Mouse (Mus musculus): ENCODE results near the gene Nsmce4a. TPM values are rescaled to one million over a fixed set of nuclear protein-coding genes. Genes with fewer than 3 reads are reported as not detected.
"Not testable (repeated sequence)": the region's sequence is repeated elsewhere in the genome, so short reads cannot be mapped to it uniquely, and the experiment has no call there.

Nsmce4a gene
- total RNA-seq (2021), result 10 to 100 TPM; 39.3 to 44.3 TPM
- long read RNA-seq, experiment 1, transcript Nsmce4a-202 (11 exons, 1,435 nt), result major isoform, 24 of 30 reads
- long read RNA-seq, experiment 1, partial matches to known transcripts, result 2 of 30 reads
- long read RNA-seq, experiment 1, other reads (novel, unspliced or antisense), result 4 of 30 reads
- long read RNA-seq, experiment 2, transcript Nsmce4a-202 (11 exons, 1,435 nt), result major isoform, 13 of 24 reads
- long read RNA-seq, experiment 2, partial matches to known transcripts, result 3 of 24 reads
- long read RNA-seq, experiment 2, other reads (novel, unspliced or antisense), result 8 of 24 reads

GRCm38 (mm10) chr7:130572821-130573220, at the start of gene Nsmce4a:
TSS of gene Nsmce4a (minus strand) at chr7:130573118.
- no peak for DNase-seq

- DNase-seq, result no peak
Observed at GRCm38 (mm10) chr7:130622359-130622758, 49.4 kb upstream of the Nsmce4a start.

- peak; percentile 50 to 62 for DNase-seq
Observed at GRCm38 (mm10) chr7:130621953-130622352, 49.0 kb upstream of the Nsmce4a start.

DNA sequence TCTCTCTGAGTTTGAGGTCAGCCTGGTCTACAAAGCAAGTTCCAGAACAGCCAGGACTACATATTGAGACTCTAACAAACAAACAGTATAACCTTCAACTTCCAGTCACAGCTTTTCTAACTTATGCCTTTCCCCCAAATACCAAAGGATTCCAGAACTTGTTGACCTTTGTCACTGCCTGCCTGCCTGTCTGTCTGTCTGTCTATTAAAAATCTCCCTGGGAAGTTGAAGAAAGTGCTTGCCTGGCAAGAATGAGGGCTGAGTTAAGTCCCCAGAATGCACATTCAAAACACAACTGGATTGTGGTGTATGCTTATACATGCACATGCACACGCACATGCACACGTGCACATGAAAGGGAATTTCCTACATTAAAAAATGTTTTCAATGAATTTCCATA, 48.1 kb upstream of the Nsmce4a start:
- DNase-seq, result no peak

- DNase-seq, result no peak
Observed at GRCm38 (mm10) chr7:130617591-130617990, 44.7 kb upstream of the Nsmce4a start.

GRCm38 (mm10) chr7:130613973-130614372, 41.1 kb upstream of the Nsmce4a start:
- DNase-seq, result no peak

- no peak for DNase-seq
Observed at GRCm38 (mm10) chr7:130606958-130607357, 34.0 kb upstream of the Nsmce4a start.

GRCm38 (mm10) chr7:130605111-130605510, 32.2 kb upstream of the Nsmce4a start:
- DNase-seq, result peak in 1 of 2 experiments; percentile 57

- DNase-seq, result no peak
Observed at GRCm38 (mm10) chr7:130604390-130604789, 31.5 kb upstream of the Nsmce4a start.

DNA sequence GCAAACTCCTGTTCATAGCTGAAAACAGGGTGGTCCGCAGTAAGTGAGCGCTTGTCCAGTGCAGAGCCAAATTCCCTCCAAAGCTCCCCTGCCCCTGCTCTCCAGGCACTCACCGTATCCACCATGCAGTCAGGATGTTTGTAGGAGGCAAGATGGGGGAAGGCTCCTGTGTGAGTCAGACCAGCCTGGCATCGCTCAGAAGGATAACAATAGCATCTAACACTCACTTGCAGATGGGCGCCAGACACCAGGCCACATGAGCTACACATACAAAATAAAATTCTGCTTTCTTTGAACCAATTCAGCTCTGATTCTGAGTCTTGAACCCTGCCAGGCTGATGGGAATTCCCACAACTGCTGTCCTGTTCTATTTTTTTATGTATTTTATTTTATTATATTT, 30.6 kb upstream of the Nsmce4a start:
- DNase-seq, result no peak

DNA sequence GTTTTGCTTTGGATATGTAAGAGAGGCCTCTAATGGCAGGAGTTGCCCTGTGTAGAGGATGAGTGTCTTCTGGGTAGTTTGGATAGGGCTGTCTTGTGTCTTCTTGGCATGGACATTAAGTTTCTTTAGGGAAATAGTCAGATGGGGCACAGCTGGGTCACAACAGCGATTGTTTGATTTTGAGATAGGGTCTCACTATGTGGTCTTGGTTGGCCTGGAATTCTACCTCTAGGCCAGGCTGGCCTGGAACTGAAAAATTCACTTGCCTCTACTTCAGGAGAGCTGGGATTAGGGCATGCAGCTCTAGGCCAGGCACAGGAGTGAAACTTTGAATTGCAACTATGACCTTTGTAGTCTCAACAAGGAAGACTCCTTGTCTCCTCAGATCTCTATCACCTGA, 29.9 kb upstream of the Nsmce4a start:
- DNase-seq, result no peak

DNA sequence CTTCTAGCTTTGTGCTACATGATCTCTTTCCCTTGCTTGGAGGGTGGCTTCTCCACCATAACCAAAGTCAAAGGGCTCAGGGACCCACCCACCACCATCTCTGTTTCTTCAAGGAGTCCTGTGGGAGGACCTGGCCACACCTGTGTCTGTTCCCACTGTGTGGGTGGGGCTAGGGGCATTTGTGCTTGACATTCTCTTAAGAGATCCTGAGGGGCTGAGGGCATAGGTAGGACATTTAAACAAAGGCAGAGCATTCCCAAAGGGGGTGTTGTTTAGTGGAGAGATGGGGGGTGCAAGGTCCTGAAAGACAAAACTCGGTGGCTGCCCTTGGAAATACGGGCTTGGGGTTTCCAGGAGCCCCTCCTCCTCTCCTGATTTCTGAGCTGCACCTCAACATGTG, 27.6 kb upstream of the Nsmce4a start:
- no peak for DNase-seq

DNA sequence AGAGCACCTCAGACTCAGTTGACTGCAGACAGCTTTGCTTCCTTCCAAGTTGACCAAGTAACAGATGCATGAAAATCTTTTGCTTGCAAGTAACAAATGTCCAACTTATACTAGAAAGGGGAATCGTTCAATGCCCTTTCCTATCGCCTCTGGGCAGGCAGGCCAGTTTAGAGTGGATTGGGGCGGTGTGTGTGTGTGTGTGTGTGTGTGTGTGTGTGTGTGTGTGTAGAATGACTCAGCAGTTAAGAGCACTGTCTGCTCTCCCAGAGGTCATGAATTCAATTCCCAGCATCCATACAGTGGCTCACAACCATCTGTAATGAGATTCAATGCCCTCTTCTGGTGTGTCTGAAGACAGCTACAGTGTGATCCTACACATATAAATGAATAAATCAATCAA, 27.2 kb upstream of the Nsmce4a start:
- DNase-seq, result no peak

DNA sequence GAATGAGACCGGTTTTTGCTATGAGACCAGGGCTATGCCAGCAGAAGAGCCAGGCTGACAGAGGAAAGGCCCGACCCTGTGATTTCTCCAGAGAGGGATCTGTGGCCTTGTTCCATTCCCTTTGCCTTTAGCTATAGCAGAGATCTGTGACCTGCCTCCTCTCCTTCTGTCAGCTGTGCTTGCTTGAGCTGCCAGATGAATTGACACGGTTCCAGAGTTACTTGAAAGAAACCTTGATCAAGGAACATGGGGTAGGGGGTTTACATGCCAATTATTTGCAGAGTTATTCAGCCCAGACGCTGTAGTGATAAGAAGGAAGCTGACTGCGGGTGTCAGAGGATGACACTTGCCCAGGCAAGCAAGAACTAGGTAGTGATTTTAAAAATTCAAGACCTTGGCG, 24.6 kb upstream of the Nsmce4a start:
- DNase-seq, result no peak

DNA sequence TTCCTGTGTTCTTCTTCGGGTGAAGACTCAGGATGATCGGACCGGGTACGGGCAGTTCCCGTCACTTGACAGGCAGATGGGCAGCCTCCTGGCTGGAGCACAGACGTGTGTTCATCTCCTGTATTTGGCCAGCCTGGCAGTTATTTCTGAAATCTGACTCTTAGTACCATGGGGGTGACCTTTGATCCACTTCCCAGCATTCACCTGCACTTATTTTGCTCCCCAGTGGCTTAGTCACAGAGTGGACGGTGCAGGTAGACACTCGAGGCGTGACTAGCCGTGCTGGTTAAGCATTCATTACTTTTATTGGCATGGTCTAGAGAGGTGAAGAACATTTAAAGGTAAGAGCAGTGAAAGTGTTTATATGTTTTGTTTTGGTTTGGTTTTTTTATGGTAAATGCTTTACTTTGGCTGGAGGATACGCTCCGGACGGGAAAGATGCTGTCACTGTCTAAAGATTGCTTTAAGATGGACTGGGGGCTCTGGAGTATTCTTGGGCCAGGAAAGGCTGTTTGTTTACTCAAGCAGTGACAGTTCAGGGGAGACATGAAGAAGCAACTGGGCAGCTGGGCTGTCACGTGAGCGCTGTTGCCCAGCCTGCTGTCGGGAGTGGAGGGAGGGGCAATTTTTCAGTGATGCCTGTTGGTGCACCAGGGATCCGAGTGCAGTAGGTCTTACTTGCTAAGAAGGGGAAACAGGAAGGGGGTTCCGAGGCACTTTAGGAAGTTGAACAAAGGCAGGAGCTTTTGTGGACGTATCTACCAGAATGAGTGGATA, 23.3 kb upstream of the Nsmce4a start:
- DNase-seq, result peak in 1 of 2 experiments; percentile 55

DNA sequence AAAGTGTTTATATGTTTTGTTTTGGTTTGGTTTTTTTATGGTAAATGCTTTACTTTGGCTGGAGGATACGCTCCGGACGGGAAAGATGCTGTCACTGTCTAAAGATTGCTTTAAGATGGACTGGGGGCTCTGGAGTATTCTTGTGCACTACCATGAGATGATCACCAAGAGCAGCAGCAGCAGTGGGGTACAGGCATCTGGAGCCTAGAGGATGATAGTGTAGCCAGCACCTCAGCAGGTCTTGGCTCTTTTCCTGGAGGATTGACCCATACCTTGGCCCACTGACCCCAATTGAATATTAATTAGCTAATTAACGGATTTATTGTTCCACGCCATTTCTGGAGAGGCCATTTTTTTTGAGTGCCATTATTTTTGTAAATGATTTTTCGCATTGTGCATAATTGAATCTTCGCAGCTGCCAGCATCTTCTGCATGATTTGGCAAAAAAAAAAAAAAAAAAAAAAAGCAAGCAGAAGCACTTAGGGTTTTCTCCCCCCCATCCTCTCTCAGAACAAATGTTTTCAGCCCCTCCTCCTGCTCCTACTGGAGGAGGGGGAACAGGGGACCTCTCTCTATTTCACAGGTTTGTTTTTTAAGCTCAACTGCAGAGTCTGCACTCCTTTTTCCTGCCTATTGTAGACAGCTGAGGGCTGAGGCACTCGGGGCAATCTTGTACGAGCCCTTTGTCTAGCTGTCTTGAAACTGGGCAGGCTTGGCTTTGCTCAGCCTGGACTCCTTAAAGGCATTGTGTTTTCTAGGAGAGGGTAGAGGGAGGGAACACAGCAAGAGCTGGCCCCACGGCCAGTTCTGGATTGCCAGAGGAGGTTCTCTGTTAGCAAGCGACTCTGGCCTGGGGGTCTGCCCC, 20.7 kb upstream of the Nsmce4a start:
- not testable (repeated sequence) for DNase-seq

DNA sequence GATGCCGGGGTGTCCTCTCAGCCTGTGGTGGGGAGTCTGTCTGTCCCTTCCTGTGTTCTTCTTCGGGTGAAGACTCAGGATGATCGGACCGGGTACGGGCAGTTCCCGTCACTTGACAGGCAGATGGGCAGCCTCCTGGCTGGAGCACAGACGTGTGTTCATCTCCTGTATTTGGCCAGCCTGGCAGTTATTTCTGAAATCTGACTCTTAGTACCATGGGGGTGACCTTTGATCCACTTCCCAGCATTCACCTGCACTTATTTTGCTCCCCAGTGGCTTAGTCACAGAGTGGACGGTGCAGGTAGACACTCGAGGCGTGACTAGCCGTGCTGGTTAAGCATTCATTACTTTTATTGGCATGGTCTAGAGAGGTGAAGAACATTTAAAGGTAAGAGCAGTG, 20.1 kb upstream of the Nsmce4a start:
- DNase-seq, result not testable (repeated sequence)

DNA sequence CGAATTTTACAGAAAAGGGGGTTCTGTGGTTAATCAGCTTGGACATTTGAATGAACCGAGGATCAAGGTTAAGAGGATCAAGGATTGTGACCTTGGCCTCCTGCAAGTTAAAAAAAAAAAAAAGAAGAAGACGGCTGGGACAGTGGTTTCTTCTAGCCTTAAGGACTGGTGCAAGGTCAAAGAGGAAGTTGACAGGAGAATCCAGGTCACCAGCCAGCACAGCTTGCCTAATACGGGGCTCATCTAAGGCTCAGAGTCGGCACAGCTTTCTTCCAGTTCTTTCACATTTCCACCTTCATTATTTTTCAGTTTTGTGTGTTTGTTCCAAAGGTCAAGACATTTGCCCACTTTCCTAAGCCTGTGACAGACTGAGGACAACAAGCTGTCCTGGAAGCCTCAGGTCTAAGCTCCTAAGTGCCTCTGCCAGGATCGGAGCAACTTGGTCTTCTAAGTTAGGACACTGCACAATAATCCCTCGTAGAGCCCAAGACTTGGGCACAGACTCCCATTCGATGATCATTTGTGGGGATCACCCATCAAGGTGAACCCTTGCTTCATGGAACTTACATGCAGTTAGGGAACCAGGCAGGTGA, 18.0 kb upstream of the Nsmce4a start:
- no peak for DNase-seq

DNA sequence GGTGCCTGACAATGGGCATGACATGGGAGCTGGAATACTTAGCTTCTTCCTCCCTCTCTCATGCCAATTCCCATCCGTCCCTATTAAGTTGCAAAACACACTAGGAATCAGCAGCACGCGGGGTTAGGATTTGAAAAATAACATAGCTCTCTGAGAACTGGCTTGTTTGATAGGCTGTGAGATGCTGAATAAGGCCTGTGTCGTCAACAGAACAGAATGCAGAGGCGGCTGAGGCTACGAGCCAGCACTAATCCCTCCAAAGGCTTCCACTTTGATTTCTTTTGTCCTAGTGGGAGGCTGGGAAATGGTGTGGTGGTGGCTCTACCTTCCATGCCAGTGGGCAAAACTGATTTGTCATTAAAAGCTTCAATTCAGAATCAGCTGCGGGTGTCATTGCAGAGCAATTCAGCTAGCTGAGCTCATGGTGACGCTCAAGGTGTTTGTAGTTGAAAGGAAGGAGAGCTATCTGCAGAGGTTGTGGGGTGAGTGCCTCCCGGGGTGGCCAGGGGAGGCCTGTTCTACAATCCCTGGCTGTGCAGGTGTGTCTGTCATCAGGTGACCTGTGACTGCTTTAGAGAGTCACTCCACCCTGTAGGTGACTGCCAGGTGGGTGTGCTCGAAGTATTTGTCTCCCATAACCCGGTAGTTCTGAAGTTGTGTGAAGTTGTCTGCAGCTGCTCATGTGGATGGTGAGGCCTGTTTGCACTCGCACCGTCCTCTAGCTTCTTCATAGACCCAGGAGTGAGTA, 17.3 kb upstream of the Nsmce4a start:
- DNase-seq, result peak in 1 of 2 experiments; percentile 34

- no peak for DNase-seq
Observed at GRCm38 (mm10) chr7:130586521-130587072, 13.7 kb upstream of the Nsmce4a start.

DNA sequence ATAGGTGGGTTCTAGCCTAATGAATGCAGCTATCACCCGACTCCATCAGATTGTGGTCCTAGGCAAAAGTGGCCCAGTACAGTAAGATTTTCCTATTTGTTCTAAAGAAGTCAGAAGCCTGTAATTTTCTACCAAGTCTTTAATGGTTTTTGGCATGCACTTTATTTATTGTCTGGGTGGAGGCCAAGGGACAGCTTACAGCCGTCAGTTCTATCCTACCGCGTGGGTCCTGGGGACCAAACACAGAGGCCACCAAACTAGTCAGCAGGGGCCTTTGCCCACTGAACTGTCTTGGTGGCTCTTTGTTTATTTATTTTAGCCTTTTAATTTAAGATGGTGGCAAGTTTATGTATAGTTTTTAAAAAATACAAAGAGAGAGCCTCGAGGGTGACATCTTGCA, 5.7 kb upstream of the Nsmce4a start:
- DNase-seq, result no peak

Measured in heart, adult 18-20 months (tissue).